9 mouse cellular contexts compared by ENCODE assay signal in genomic region chr10:117209469-117209938, GRCm38 (mm10). TPM values are rescaled to one million over a fixed set of nuclear protein-coding genes. Genes with fewer than 3 reads are reported as not detected.
DNase-seq lines count a peak whose midpoint lies in the region; ATAC-seq and TF ChIP-seq lines count a peak whose summit lies in the region.
"Had no signal": no experiment of that assay in that cellular context is flagged by ENCODE, and none has a peak within 500 bp of the region (broad histone marks: within the 10 kb centered on the region; RNA-seq: fewer than 3 reads in every experiment).

No protein-coding gene starts in this region.

- WGBS in hindbrain, embryonic 14.5 days: 21% methylated on average over 11 of the region's 11 CpGs

- no peaks in the 10 kb centered on the region for H3K27me3 ChIP-seq in hindbrain, embryonic 14.5 days (ENCODE audit: control insufficient read depth, insufficient read depth, low read length)

- H3K36me3 ChIP-seq in hindbrain, embryonic 14.5 days (replicated peaks; ENCODE audit: control insufficient read depth, insufficient read depth): peaks cover 13% of the 10 kb centered on the region

- H3K4me3 ChIP-seq in bone marrow macrophage, adult 2 months (ENCODE audit: insufficient read depth, low read length): peak overlapping the region; percentile 6; the same call in 1 of the 2 replicates
- peak overlapping the region; percentile 4; the same call in 1 of the 2 replicates for H3K4me3 ChIP-seq in hindbrain, embryonic 14.5 days (replicated peaks; ENCODE audit: low read length)

- H3K27ac ChIP-seq in bone marrow macrophage, adult 2 months (ENCODE audit: insufficient read depth, low read depth, low read length): no peak overlapping the region
- no peak overlapping the region for H3K27ac ChIP-seq in hindbrain, embryonic 14.5 days

- ATAC-seq in erythroblast, adult 5-6 weeks (replicated peaks; ENCODE audit: low FRiP score, poor library complexity, severe bottlenecking): peak; percentile 81
- peak; percentile 71 for ATAC-seq in hindbrain, embryonic 14.5 days (ENCODE audit: low FRiP score)
- peak; percentile 51 for ATAC-seq in monocyte, adult 5-6 weeks (replicated peaks; ENCODE audit: insufficient number of reproducible peaks, low FRiP score, low TSS enrichment, poor library complexity, severe bottlenecking)

- TF ChIP-seq POLR2A in bone marrow macrophage, adult 2 months (IDR thresholded peaks at IDR 0.05; ENCODE audit: borderline replicate concordance, low read depth, low read length): no peak

- no peaks in the 10 kb centered on the region for H3K9me3 ChIP-seq in hindbrain, embryonic 14.5 days (ENCODE audit: control insufficient read depth, low read length)

- H3K4me2 ChIP-seq in hindbrain, embryonic 14.5 days (replicated peaks): peak overlapping the region; percentile 41

- peak; percentile 47 to 64 for DNase-seq in left cerebral cortex, postnatal 14 days (ENCODE audit: low spot score in 2 of 2)
- DNase-seq in left cerebral cortex, postnatal 4 days: no peak
- DNase-seq in hindbrain, embryonic 14.5 days (ENCODE audit: low spot score): peak; percentile 87
- DNase-seq in liver: peak; percentile 21
- DNase-seq in ovary, postnatal 36 days (ENCODE audit: low spot score): no peak

- intact Hi-C loops in left cerebral cortex, postnatal 14 days (cut with DNase I): loop anchor here (5.0 kb wide), 2 partner anchors 62 to 147 kb away; partner anchors contain the start of genes Cct2 and Frs2
- intact Hi-C loops in left cerebral cortex, postnatal 4 days (cut with DNase I): loop anchor here (5.0 to 10.0 kb wide), 2 partner anchors 55 to 127 kb away; no protein-coding TSS in a partner anchor

- H3K4me1 ChIP-seq in bone marrow macrophage, adult 2 months (ENCODE audit: control insufficient read depth, insufficient read depth, low read length): peaks cover 6% of the 10 kb centered on the region
- H3K4me1 ChIP-seq in hindbrain, embryonic 14.5 days (replicated peaks; ENCODE audit: control insufficient read depth, insufficient read depth, low read length): no peaks in the 10 kb centered on the region

- no peak overlapping the region for H3K9ac ChIP-seq in hindbrain, embryonic 14.5 days

- TF ChIP-seq CTCF in bone marrow macrophage, adult 2 months (IDR thresholded peaks at IDR 0.05; ENCODE audit: low read depth, low read length): no peak

RNA-seq across cellular contexts. Expression of gene Yeats4, which starts 14.8 kb away (rescaled TPM):
- total RNA-seq in left cerebral cortex, postnatal 14 days (2021): 10 to 100 TPM; 56.6 to 61.7 TPM
- total RNA-seq in left cerebral cortex, postnatal 4 days (2021): 10 to 100 TPM; 74.0 to 74.6 TPM
- 61.0 and 64.0 TPM in 2 replicates for polyA plus RNA-seq in bone marrow macrophage, adult 2 months (2012; ENCODE audit: insufficient read depth, insufficient read length, missing spikeins)
- total RNA-seq in erythroblast, adult 5-6 weeks (2015; ENCODE audit: low replicate concordance): 25.9 and 28.6 TPM in 2 replicates
- 25.0 and 51.6 TPM in 2 replicates for total RNA-seq in erythroblast, adult 5-6 weeks (2017; ENCODE audit: low replicate concordance)
- 111 and 113 TPM in 2 replicates for polyA plus RNA-seq in hindbrain, embryonic 14.5 days (2014; fragmentation: Nextera tagmentation; extraction: Ambion mirVana)
- total RNA-seq in monocyte, adult 5-6 weeks (2017): 75.3 to 119 TPM (median 109 TPM) in 3 replicates

RNA-seq across cellular contexts. Expression of gene 9530003J23Rik, which starts 29.0 kb away (rescaled TPM):
- total RNA-seq in left cerebral cortex, postnatal 14 days (2021): not detected
- total RNA-seq in left cerebral cortex, postnatal 4 days (2021): not detected
- polyA plus RNA-seq in bone marrow macrophage, adult 2 months (2012; ENCODE audit: insufficient read depth, insufficient read length, missing spikeins): not detected in 2 replicates
- total RNA-seq in erythroblast, adult 5-6 weeks (2015; ENCODE audit: low replicate concordance): not detected in 2 replicates
- 0.56 TPM in 1 of 2 replicates, not detected in the other for total RNA-seq in erythroblast, adult 5-6 weeks (2017; ENCODE audit: low replicate concordance)
- polyA plus RNA-seq in hindbrain, embryonic 14.5 days (2014; fragmentation: Nextera tagmentation; extraction: Ambion mirVana): not detected in 2 replicates
- total RNA-seq in monocyte, adult 5-6 weeks (2017): not detected in 3 replicates
- polyA plus RNA-seq: frontal cortex, adult 2 months had no signal

Comparison
In these comparisons a context has a peak if more than half of its experiments do, and no peak if none do; other contexts are left out.
1. DNase-seq: peak in left cerebral cortex, postnatal 14 days (2 of 2), hindbrain, embryonic 14.5 days (single experiment) and liver (single experiment); none in left cerebral cortex, postnatal 4 days (single experiment) and ovary, postnatal 36 days (single experiment).
2. Peak in every context shown above with its lines, with median percentiles within 50 percentile points of each other: ATAC-seq.